Mouse (Mus musculus): ENCODE measurements around the gene Strada. TPM values are rescaled to one million over a fixed set of nuclear protein-coding genes. Genes with fewer than 3 reads are reported as not detected.
"Not testable (repeated sequence)": the region's sequence is repeated elsewhere in the genome, so short reads cannot be mapped to it uniquely, and the experiment has no call there.

Strada gene
- polyA plus RNA-seq, 1 experiment from 2014 or later = 28.6 TPM

DNA sequence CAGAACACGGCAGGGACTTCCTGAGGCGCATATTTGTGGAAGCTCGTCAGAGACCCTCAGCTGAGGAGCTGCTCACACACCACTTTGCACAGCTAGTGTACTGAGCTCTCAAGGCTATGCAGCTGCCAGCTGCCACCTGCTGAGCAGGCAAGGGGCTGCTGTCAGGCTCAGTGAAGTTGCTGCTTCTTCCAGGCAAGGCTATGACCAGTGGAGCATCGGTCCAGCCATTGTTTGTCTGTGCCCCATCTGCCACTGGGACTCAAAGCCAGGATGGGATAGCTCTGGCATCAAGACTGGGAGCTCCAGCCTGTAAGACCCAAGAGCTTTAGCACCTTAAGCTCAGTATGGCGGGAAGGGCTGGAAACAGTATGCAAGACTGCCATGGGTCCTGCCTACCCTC, 47.9 kb downstream of the Strada start:
- ATAC-seq = no peak
- no peak overlapping the region for H3K9ac ChIP-seq (ENCODE audit: low read depth, low read length)

GRCm38 (mm10) chr11:106152132-106152531, 49.8 kb downstream of the Strada start:
- Histone ChIP-seq H3K4me2 (ENCODE audit: low read length) (no peak overlapping the region), H3K4me1 (ENCODE audit: control insufficient read depth, insufficient read depth, low read depth, low read length) (no peaks in the 10 kb centered on the region), H3K27ac (ENCODE audit: low read depth, low read length) (no peak overlapping the region), H3K9ac (ENCODE audit: low read depth, low read length) (no peak overlapping the region), H3K9me3 (ENCODE audit: control insufficient read depth, low read length) (no peaks in the 10 kb centered on the region), H3K36me3 (ENCODE audit: control insufficient read depth, insufficient read depth, low read length) (peaks cover 48% of the 10 kb centered on the region), H3K27me3 (replicated peaks; ENCODE audit: control insufficient read depth, insufficient read depth, low read length) (no peaks in the 10 kb centered on the region), H3K4me3 (ENCODE audit: low read length) (no peak overlapping the region)
- WGBS = 73% methylated on average over 8 of the region's 8 CpGs
- no peak for ATAC-seq

More for the DNA sequence above, 47.9 kb downstream of the Strada start:
- Histone ChIP-seq H3K27ac (ENCODE audit: low read depth, low read length) (no peak overlapping the region; the same call in 1 of the 2 replicates), H3K9me3 (ENCODE audit: control insufficient read depth, low read length) (no peaks in the 10 kb centered on the region), H3K27me3 (replicated peaks; ENCODE audit: control insufficient read depth, insufficient read depth, low read length) (no peaks in the 10 kb centered on the region), H3K4me1 (ENCODE audit: control insufficient read depth, insufficient read depth, low read depth, low read length) (peaks cover 11% of the 10 kb centered on the region), H3K36me3 (ENCODE audit: control insufficient read depth, insufficient read depth, low read length) (peaks cover 40% of the 10 kb centered on the region), H3K4me2 (ENCODE audit: low read length) (no peak overlapping the region), H3K4me3 (ENCODE audit: low read length) (no peak overlapping the region)
- 59% methylated on average over 5 of the region's 5 CpGs for WGBS

GRCm38 (mm10) chr11:106151219-106151618, 50.7 kb downstream of the Strada start:
- H3K27me3 ChIP-seq (replicated peaks; ENCODE audit: control insufficient read depth, insufficient read depth, low read length) = no peaks in the 10 kb centered on the region
- WGBS = 100% methylated on average over 3 of the region's 3 CpGs
- H3K9me3 ChIP-seq (ENCODE audit: control insufficient read depth, low read length) = no peaks in the 10 kb centered on the region
- H3K27ac ChIP-seq (ENCODE audit: low read depth, low read length) = no peak overlapping the region
- no peaks in the 10 kb centered on the region for H3K4me1 ChIP-seq (ENCODE audit: control insufficient read depth, insufficient read depth, low read depth, low read length)
- H3K36me3 ChIP-seq (ENCODE audit: control insufficient read depth, insufficient read depth, low read length) = peaks cover 48% of the 10 kb centered on the region
- ATAC-seq = no peak
- no peak overlapping the region for H3K4me3 ChIP-seq (ENCODE audit: low read length)
- no peak overlapping the region for H3K9ac ChIP-seq (ENCODE audit: low read depth, low read length)
- H3K4me2 ChIP-seq (ENCODE audit: low read length) = no peak overlapping the region

DNA sequence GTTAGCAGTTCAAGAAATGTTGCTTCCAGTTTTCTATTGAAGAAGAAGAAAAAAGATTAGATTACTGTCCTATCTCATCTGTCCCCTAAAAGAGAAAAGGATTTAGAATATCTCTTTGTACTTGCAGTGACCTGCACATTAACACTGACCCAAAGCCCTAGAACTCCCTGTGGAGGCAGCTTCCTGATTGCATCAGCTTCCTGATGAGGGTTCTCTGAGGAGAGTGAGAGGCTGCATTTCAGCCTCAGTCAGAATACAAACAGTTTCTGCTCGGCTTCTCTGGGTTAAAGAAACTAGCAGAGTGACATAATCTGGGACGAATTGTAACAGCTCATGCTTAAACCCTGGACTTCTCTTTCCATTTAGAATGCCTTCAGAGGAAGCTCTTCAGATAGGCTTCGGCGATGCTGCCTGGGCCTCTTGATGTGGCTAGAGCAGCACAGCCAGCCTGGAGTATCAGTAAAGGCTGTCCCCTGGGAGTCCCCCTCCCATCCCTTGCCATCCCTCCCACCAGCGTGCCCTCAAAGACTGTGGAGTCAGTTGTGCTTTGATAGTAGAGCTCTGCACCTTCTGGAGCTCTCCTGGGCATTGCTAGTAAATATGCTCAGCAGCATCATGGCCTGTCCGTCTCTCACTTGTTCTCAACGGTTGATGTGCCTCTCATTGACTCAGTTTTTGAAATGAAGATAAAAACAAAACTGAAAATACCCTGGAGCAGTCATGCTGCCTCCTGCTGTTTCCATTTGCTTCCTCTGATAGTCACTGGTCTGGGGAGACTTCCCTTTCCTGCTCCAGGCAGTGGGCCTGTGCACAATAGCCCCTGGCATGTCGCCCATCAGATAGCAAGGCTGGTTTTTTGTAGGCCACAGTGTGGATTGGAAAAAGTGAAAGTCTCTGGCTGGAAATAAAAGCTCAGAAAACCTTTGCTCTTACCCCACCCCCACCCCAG, 67.1 kb downstream of the Strada start:
- Histone ChIP-seq H3K9ac (ENCODE audit: low read depth, low read length) (no peak overlapping the region), H3K4me1 (ENCODE audit: control insufficient read depth, insufficient read depth, low read depth, low read length) (no peaks in the 10 kb centered on the region; the same call in 1 of the 2 replicates), H3K36me3 (ENCODE audit: control insufficient read depth, insufficient read depth, low read length) (peaks cover 3% of the 10 kb centered on the region; the same call in 1 of the 2 replicates), H3K4me2 (ENCODE audit: low read length) (peak overlapping the region; percentile 4; the same call in 1 of the 2 replicates), H3K9me3 (ENCODE audit: control insufficient read depth, low read length) (no peaks in the 10 kb centered on the region), H3K4me3 (ENCODE audit: low read length) (no peak overlapping the region), H3K27ac (ENCODE audit: low read depth, low read length) (peak overlapping the region; percentile 32), H3K27me3 (replicated peaks; ENCODE audit: control insufficient read depth, insufficient read depth, low read length) (no peaks in the 10 kb centered on the region)
- 22% methylated on average over 8 of the region's 8 CpGs for WGBS
- no peak for ATAC-seq

GRCm38 (mm10) chr11:106132516-106132915, 69.5 kb downstream of the Strada start:
- Histone ChIP-seq H3K27me3 (replicated peaks; ENCODE audit: control insufficient read depth, insufficient read depth, low read length) (no peaks in the 10 kb centered on the region), H3K9ac (ENCODE audit: low read depth, low read length) (no peak overlapping the region), H3K4me3 (ENCODE audit: low read length) (no peak overlapping the region), H3K4me1 (ENCODE audit: control insufficient read depth, insufficient read depth, low read depth, low read length) (no peaks in the 10 kb centered on the region; the same call in 1 of the 2 replicates), H3K27ac (ENCODE audit: low read depth, low read length) (no peak overlapping the region), H3K9me3 (ENCODE audit: control insufficient read depth, low read length) (no peaks in the 10 kb centered on the region), H3K4me2 (ENCODE audit: low read length) (no peak overlapping the region), H3K36me3 (ENCODE audit: control insufficient read depth, insufficient read depth, low read length) (peaks cover 7% of the 10 kb centered on the region; the same call in 1 of the 2 replicates)
- ATAC-seq = no peak
- WGBS = 87% methylated on average over 5 of the region's 5 CpGs

DNA sequence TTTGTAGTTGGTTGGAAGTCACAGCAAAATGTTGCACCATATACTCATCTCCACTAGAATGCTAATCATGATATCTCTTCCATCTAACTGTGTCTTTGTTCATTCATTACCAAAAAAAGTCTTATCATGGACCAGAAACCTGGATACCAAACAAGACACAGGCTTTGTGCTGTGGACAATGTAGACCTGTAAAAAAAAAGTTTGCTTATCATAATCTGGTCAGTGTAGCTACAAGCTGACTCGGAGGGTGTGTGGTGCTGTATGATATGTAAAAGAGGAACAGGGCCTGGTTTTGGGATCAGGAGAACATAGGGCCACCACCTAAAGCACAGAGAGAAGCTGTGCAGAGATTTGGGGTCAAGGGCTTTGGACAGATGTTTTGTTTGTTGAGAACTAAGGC, 72.5 kb downstream of the Strada start:
- 0 out of 2 replicates have a peak, but pooled peaks cover 3% of the 10 kb centered on the region for H3K36me3 ChIP-seq (ENCODE audit: control insufficient read depth, insufficient read depth, low read length)
- H3K4me1 ChIP-seq (ENCODE audit: control insufficient read depth, insufficient read depth, low read depth, low read length) = no peaks in the 10 kb centered on the region
- no peak overlapping the region for H3K9ac ChIP-seq (ENCODE audit: low read depth, low read length)
- no peak overlapping the region for H3K4me3 ChIP-seq (ENCODE audit: low read length)
- ATAC-seq = no peak
- H3K9me3 ChIP-seq (ENCODE audit: control insufficient read depth, low read length) = no peaks in the 10 kb centered on the region
- no peak overlapping the region for H3K27ac ChIP-seq (ENCODE audit: low read depth, low read length)
- no peaks in the 10 kb centered on the region for H3K27me3 ChIP-seq (replicated peaks; ENCODE audit: control insufficient read depth, insufficient read depth, low read length)
- 97% methylated on average over 1 of the region's 1 CpGs for WGBS
- H3K4me2 ChIP-seq (ENCODE audit: low read length) = no peak overlapping the region

GRCm38 (mm10) chr11:106126727-106127373, 75.1 kb downstream of the Strada start:
- not testable (repeated sequence) for H3K9ac ChIP-seq (ENCODE audit: low read depth, low read length); H3K27me3 ChIP-seq (replicated peaks; ENCODE audit: control insufficient read depth, insufficient read depth, low read length); H3K27ac ChIP-seq (ENCODE audit: low read depth, low read length); H3K4me3 ChIP-seq (ENCODE audit: low read length); H3K4me1 ChIP-seq (ENCODE audit: control insufficient read depth, insufficient read depth, low read depth, low read length); H3K4me2 ChIP-seq (ENCODE audit: low read length); H3K36me3 ChIP-seq (ENCODE audit: control insufficient read depth, insufficient read depth, low read length); ATAC-seq; H3K9me3 ChIP-seq (ENCODE audit: control insufficient read depth, low read length)
- WGBS = 94% methylated on average over 4 of the region's 6 CpGs

- Histone ChIP-seq H3K9me3 (ENCODE audit: control insufficient read depth, low read length) (no peaks in the 10 kb centered on the region), H3K27me3 (replicated peaks; ENCODE audit: control insufficient read depth, insufficient read depth, low read length) (no peaks in the 10 kb centered on the region), H3K9ac (ENCODE audit: low read depth, low read length) (no peak overlapping the region), H3K36me3 (ENCODE audit: control insufficient read depth, insufficient read depth, low read length) (peaks cover 6% of the 10 kb centered on the region), H3K4me3 (ENCODE audit: low read length) (no peak overlapping the region), H3K4me2 (ENCODE audit: low read length) (no peak overlapping the region), H3K4me1 (ENCODE audit: control insufficient read depth, insufficient read depth, low read depth, low read length) (no peaks in the 10 kb centered on the region), H3K27ac (ENCODE audit: low read depth, low read length) (no peak overlapping the region)
- no peak for ATAC-seq
- WGBS = 87% methylated on average over 1 of the region's 1 CpGs
These were observed 76.1 kb downstream of the Strada start for GRCm38 (mm10) chr11:106125827-106126226.

- H3K9me3 ChIP-seq (ENCODE audit: control insufficient read depth, low read length) = no peaks in the 10 kb centered on the region
- H3K27ac ChIP-seq (ENCODE audit: low read depth, low read length) = no peak overlapping the region
- no peaks in the 10 kb centered on the region for H3K4me1 ChIP-seq (ENCODE audit: control insufficient read depth, insufficient read depth, low read depth, low read length)
- WGBS = 66% methylated on average over 4 of the region's 4 CpGs
- no peaks in the 10 kb centered on the region for H3K27me3 ChIP-seq (replicated peaks; ENCODE audit: control insufficient read depth, insufficient read depth, low read length)
- ATAC-seq = no peak
- peaks cover 6% of the 10 kb centered on the region for H3K36me3 ChIP-seq (ENCODE audit: control insufficient read depth, insufficient read depth, low read length)
- H3K9ac ChIP-seq (ENCODE audit: low read depth, low read length) = no peak overlapping the region
- H3K4me3 ChIP-seq (ENCODE audit: low read length) = no peak overlapping the region
- H3K4me2 ChIP-seq (ENCODE audit: low read length) = no peak overlapping the region
These were observed 77.2 kb downstream of the Strada start for GRCm38 (mm10) chr11:106124784-106125183.

Data from hindbrain, embryonic 16.5 days (tissue).